Mouse (Mus musculus) thymus, postnatal 25 days (tissue): ENCODE results near the gene Psmc3.
"Not testable (repeated sequence)": the region's sequence is repeated elsewhere in the genome, so short reads cannot be mapped to it uniquely, and the experiment has no call there.

ENCODE experiments used
- DNase-seq: peaks from one replicate; pipeline ENCODE4 v3.0.0; 2022

Psmc3 gene

GRCm38 (mm10) chr2:91082844-91083243, 29.0 kb downstream of the Psmc3 start:
- DNase-seq = peak; percentile 77

GRCm38 (mm10) chr2:91083366-91083940, 29.6 kb downstream of the Psmc3 start:
- DNase-seq = peak; percentile 30

- DNase-seq = no peak
These were observed 30.5 kb downstream of the Psmc3 start for GRCm38 (mm10) chr2:91084179-91084820.

GRCm38 (mm10) chr2:91085494-91086391, 31.9 kb downstream of the Psmc3 start:
- DNase-seq = no peak

- no peak for DNase-seq
These were observed 32.8 kb downstream of the Psmc3 start for GRCm38 (mm10) chr2:91086392-91087237.

GRCm38 (mm10) chr2:91087453-91087852, 33.6 kb downstream of the Psmc3 start:
- peak; percentile 29 for DNase-seq

- DNase-seq = no peak
These were observed 35.2 kb downstream of the Psmc3 start for GRCm38 (mm10) chr2:91088987-91089386.

- DNase-seq = no peak
These were observed 36.4 kb downstream of the Psmc3 start for GRCm38 (mm10) chr2:91090208-91090607.

- DNase-seq = no peak
These were observed 37.0 kb downstream of the Psmc3 start for GRCm38 (mm10) chr2:91090827-91091226.

GRCm38 (mm10) chr2:91096524-91096923, 42.7 kb downstream of the Psmc3 start:
- DNase-seq = no peak

GRCm38 (mm10) chr2:91097015-91097414, 43.2 kb downstream of the Psmc3 start:
- DNase-seq = no peak

- DNase-seq = no peak
These were observed 44.3 kb downstream of the Psmc3 start for GRCm38 (mm10) chr2:91098156-91098555.

- peak; percentile 92 for DNase-seq
These were observed 47.4 kb downstream of the Psmc3 start for GRCm38 (mm10) chr2:91101124-91101740.

- no peak for DNase-seq
These were observed 54.3 kb downstream of the Psmc3 start for GRCm38 (mm10) chr2:91108156-91108555.

GRCm38 (mm10) chr2:91109241-91109640, 55.4 kb downstream of the Psmc3 start:
- DNase-seq = no peak

- DNase-seq = no peak
These were observed 56.1 kb downstream of the Psmc3 start for GRCm38 (mm10) chr2:91109807-91110385.

GRCm38 (mm10) chr2:91110429-91110828, 56.6 kb downstream of the Psmc3 start:
- DNase-seq = no peak

- not testable (repeated sequence) for DNase-seq
These were observed 58.0 kb downstream of the Psmc3 start for GRCm38 (mm10) chr2:91111832-91112231.

- DNase-seq = no peak
These were observed 58.7 kb downstream of the Psmc3 start for GRCm38 (mm10) chr2:91112491-91112890.

- DNase-seq = no peak
These were observed 59.5 kb downstream of the Psmc3 start for GRCm38 (mm10) chr2:91113334-91113733.

GRCm38 (mm10) chr2:91113852-91114251, 60.0 kb downstream of the Psmc3 start:
- no peak for DNase-seq
